In genomic region chr2:20492125-20492524, GRCm38 (mm10) we compare ENCODE assay signal across 14 mouse cellular contexts.
A peak's percentile ranks its signal among the peaks of the same experiment; 100 is the strongest.
DNase-seq lines count a peak whose midpoint lies in the region; ATAC-seq and TF ChIP-seq lines count a peak whose summit lies in the region.
"Had no signal": no experiment of that assay in that cellular context is flagged by ENCODE, and none has a peak within 500 bp of the region (broad histone marks: within the 10 kb centered on the region; RNA-seq: fewer than 3 reads in every experiment).

No protein-coding gene starts in this region.

- DNase-seq in midbrain, postnatal 0 days (ENCODE audit: low spot score): no peak
- DNase-seq in Patski (ENCODE audit: low read depth, low spot score): no peak
- DNase-seq in right cerebral cortex, postnatal 10 days (ENCODE audit: low spot score in 2 of 2): no peak
- DNase-seq in spleen, adult 12 weeks (ENCODE audit: low spot score): no peak
- DNase-seq: heart, adult 11 months; heart, postnatal 14 days had no signal

- ATAC-seq in intestine, postnatal 0 days: no peak
- ATAC-seq in intestine, embryonic 16.5 days: no peak
- no peak for ATAC-seq in midbrain, postnatal 0 days (ENCODE audit: low FRiP score)
- ATAC-seq in midbrain, embryonic 13.5 days: no peak
- no peak for ATAC-seq in Patski
- ATAC-seq: inflammation-experienced regulatory T-cells, adult 6 months had no signal

- no peaks in the 10 kb centered on the region for H3K9me3 ChIP-seq in intestine, postnatal 0 days (ENCODE audit: control insufficient read depth)
- 0 out of 2 replicates have a peak, but pooled peaks cover 4% of the 10 kb centered on the region for H3K9me3 ChIP-seq in intestine, embryonic 16.5 days (ENCODE audit: control insufficient read depth, low read length)
- H3K9me3 ChIP-seq in midbrain, postnatal 0 days (ENCODE audit: low read length): no peaks in the 10 kb centered on the region
- 0 out of 2 replicates have a peak, but pooled peaks cover 4% of the 10 kb centered on the region for H3K9me3 ChIP-seq in midbrain, embryonic 13.5 days
- H3K9me3 ChIP-seq: embryonic facial prominence, embryonic 15.5 days; liver, embryonic 15.5 days; neural tube, embryonic 15.5 days had no signal

- H3K36me3 ChIP-seq in intestine, postnatal 0 days (ENCODE audit: control insufficient read depth, insufficient read depth): no peaks in the 10 kb centered on the region
- H3K36me3 ChIP-seq in intestine, embryonic 16.5 days (ENCODE audit: control insufficient read depth, insufficient read depth, low read length): no peaks in the 10 kb centered on the region
- H3K36me3 ChIP-seq in midbrain, postnatal 0 days (ENCODE audit: insufficient read depth, low read length): no peaks in the 10 kb centered on the region
- no peaks in the 10 kb centered on the region for H3K36me3 ChIP-seq in midbrain, embryonic 13.5 days
- no peaks in the 10 kb centered on the region for H3K36me3 ChIP-seq in small intestine, adult 2 months (ENCODE audit: control insufficient read depth, insufficient read depth, low read length)
- H3K36me3 ChIP-seq: embryonic facial prominence, embryonic 15.5 days; liver, embryonic 15.5 days; neural tube, embryonic 15.5 days had no signal

- no peak for TF ChIP-seq POLR2A in small intestine, adult 2 months (IDR thresholded peaks at IDR 0.05; ENCODE audit: low read depth, low read length)

- 58% methylated on average over 2 of the region's 2 CpGs for WGBS in intestine, postnatal 0 days
- WGBS in intestine, embryonic 16.5 days: 48% methylated on average over 2 of the region's 2 CpGs
- 51% methylated on average over 2 of the region's 2 CpGs for WGBS in midbrain, postnatal 0 days
- WGBS in midbrain, embryonic 13.5 days: 37% methylated on average over 2 of the region's 2 CpGs
- WGBS in small intestine, adult 2 months: 52% methylated on average over 2 of the region's 2 CpGs

- H3K4me3 ChIP-seq in intestine, postnatal 0 days (ENCODE audit: low read depth, low read length): no peak overlapping the region
- no peak overlapping the region for H3K4me3 ChIP-seq in intestine, embryonic 16.5 days (ENCODE audit: low read length)
- H3K4me3 ChIP-seq in midbrain, postnatal 0 days (ENCODE audit: low read depth, low read length): no peak overlapping the region
- no peak overlapping the region for H3K4me3 ChIP-seq in midbrain, embryonic 13.5 days (replicated peaks)
- no peak overlapping the region for H3K4me3 ChIP-seq in small intestine, adult 2 months (ENCODE audit: low read depth, low read length)
- H3K4me3 ChIP-seq: embryonic facial prominence, embryonic 15.5 days; liver, embryonic 15.5 days; neural tube, embryonic 15.5 days had no signal

- H3K27me3 ChIP-seq in intestine, postnatal 0 days (replicated peaks; ENCODE audit: control insufficient read depth, insufficient read depth, low read length): no peaks in the 10 kb centered on the region
- H3K27me3 ChIP-seq in intestine, embryonic 16.5 days (replicated peaks; ENCODE audit: control insufficient read depth, insufficient read depth, low read length): no peaks in the 10 kb centered on the region
- no peaks in the 10 kb centered on the region for H3K27me3 ChIP-seq in midbrain, postnatal 0 days (ENCODE audit: insufficient read depth, low read length)
- H3K27me3 ChIP-seq in midbrain, embryonic 13.5 days: no peaks in the 10 kb centered on the region
- no peaks in the 10 kb centered on the region for H3K27me3 ChIP-seq in Patski
- no peaks in the 10 kb centered on the region for H3K27me3 ChIP-seq in small intestine, adult 2 months (ENCODE audit: control insufficient read depth, insufficient read depth, low read length)
- H3K27me3 ChIP-seq: embryonic facial prominence, embryonic 15.5 days; liver, embryonic 15.5 days; neural tube, embryonic 15.5 days had no signal

- CTCF ChIA-PET in Patski (lab: Charles Lee): no interaction called here

- no peak overlapping the region for H3K27ac ChIP-seq in intestine, postnatal 0 days (ENCODE audit: low read depth, low read length)
- H3K27ac ChIP-seq in intestine, embryonic 16.5 days (ENCODE audit: low read length): no peak overlapping the region
- no peak overlapping the region for H3K27ac ChIP-seq in midbrain, postnatal 0 days (ENCODE audit: low read depth, low read length)
- no peak overlapping the region for H3K27ac ChIP-seq in midbrain, embryonic 13.5 days
- no peak overlapping the region for H3K27ac ChIP-seq in small intestine, adult 2 months (ENCODE audit: insufficient read depth, low read depth, low read length)
- H3K27ac ChIP-seq: embryonic facial prominence, embryonic 15.5 days; liver, embryonic 15.5 days; neural tube, embryonic 15.5 days had no signal

- no peak overlapping the region for H3K9ac ChIP-seq in intestine, postnatal 0 days (ENCODE audit: low read depth, low read length)
- no peak overlapping the region for H3K9ac ChIP-seq in intestine, embryonic 16.5 days (ENCODE audit: low read depth, low read length)
- H3K9ac ChIP-seq in midbrain, postnatal 0 days (replicated peaks; ENCODE audit: low read length, poor library complexity, severe bottlenecking): no peak overlapping the region
- no peak overlapping the region for H3K9ac ChIP-seq in midbrain, embryonic 13.5 days (replicated peaks)
- H3K9ac ChIP-seq: embryonic facial prominence, embryonic 15.5 days; liver, embryonic 15.5 days; neural tube, embryonic 15.5 days had no signal

- peak; percentile 59 for TF ChIP-seq CTCF in intestine, postnatal 0 days (IDR thresholded peaks at IDR 0.05; ENCODE audit: low read depth)
- peak; percentile 45; the same call in 1 of the 2 replicates for TF ChIP-seq CTCF in midbrain, postnatal 0 days (IDR thresholded peaks at IDR 0.05)
- TF ChIP-seq CTCF in Patski (IDR thresholded peaks at IDR 0.05): peak; percentile 30
- peak; percentile 35; the same call in 1 of the 2 replicates for TF ChIP-seq CTCF in small intestine, adult 2 months (IDR thresholded peaks at IDR 0.05; ENCODE audit: extremely low read depth, insufficient read length, insufficient replicate concordance, low read depth, low read length)

- POLR2A ChIA-PET in Patski (lab: Charles Lee): interaction anchor here (0.6 kb wide), 1 partner anchor 244 kb away, joined by 4 read pairs; no protein-coding TSS in a partner anchor

- no peaks in the 10 kb centered on the region for H3K4me1 ChIP-seq in intestine, postnatal 0 days (replicated peaks; ENCODE audit: control insufficient read depth, insufficient read depth, low read length)
- no peaks in the 10 kb centered on the region for H3K4me1 ChIP-seq in intestine, embryonic 16.5 days (ENCODE audit: control insufficient read depth, insufficient read depth, low read length)
- H3K4me1 ChIP-seq in midbrain, postnatal 0 days (ENCODE audit: insufficient read depth, low read length): no peaks in the 10 kb centered on the region
- no peaks in the 10 kb centered on the region for H3K4me1 ChIP-seq in midbrain, embryonic 13.5 days (replicated peaks)
- H3K4me1 ChIP-seq in small intestine, adult 2 months (ENCODE audit: control insufficient read depth, insufficient read depth, insufficient read length, low read length): no peaks in the 10 kb centered on the region
- H3K4me1 ChIP-seq: embryonic facial prominence, embryonic 15.5 days; liver, embryonic 15.5 days; neural tube, embryonic 15.5 days had no signal

- in situ Hi-C loops in Patski (cut with MboI; ENCODE audit: low pct_unique_long_range_greater_than_20kb): loop anchor here (5.0 to 10.0 kb wide), 2 partner anchors 147 to 220 kb away; no protein-coding TSS in a partner anchor

- H3K4me2 ChIP-seq in intestine, postnatal 0 days (replicated peaks; ENCODE audit: low read depth): no peak overlapping the region
- H3K4me2 ChIP-seq in intestine, embryonic 16.5 days (ENCODE audit: low read depth, low read length): no peak overlapping the region
- no peak overlapping the region for H3K4me2 ChIP-seq in midbrain, postnatal 0 days (ENCODE audit: low read depth, low read length, poor library complexity, severe bottlenecking)
- no peak overlapping the region for H3K4me2 ChIP-seq in midbrain, embryonic 13.5 days (replicated peaks)
- H3K4me2 ChIP-seq: embryonic facial prominence, embryonic 15.5 days; liver, embryonic 15.5 days; neural tube, embryonic 15.5 days had no signal
